Mouse (Mus musculus) kidney, embryonic 16.5 days (tissue): ENCODE data around the gene Col11a2. TPM values are rescaled to one million over a fixed set of nuclear protein-coding genes. Genes with fewer than 3 reads are reported as not detected.

ENCODE experiments used
- ATAC-seq: fragments of 200-750 bp; cut with Nextera tagmentation; 2 replicates; pipeline ENCODE4 v1.8.0; 2017; ENCODE audit warnings: moderate TSS enrichment; ENCODE audit not compliant: low FRiP score, low TSS enrichment
- H3K27ac ChIP-seq: fragments of 300-500 bp; sonication (generic); 2 replicates; pipeline ENCODE4 v1.5.1; 2014; ENCODE audit warnings: low read length
- H3K27me3 ChIP-seq: fragments of 300-500 bp; sonication (generic); 2 replicates; pipeline ENCODE4 v1.6.1; 2014; ENCODE audit warnings: low read length, control low read depth, mixed read lengths; ENCODE audit not compliant: insufficient read depth
- H3K36me3 ChIP-seq: fragments of 300-500 bp; sonication (generic); 2 replicates; pipeline ENCODE4 v1.6.1; 2014; ENCODE audit warnings: low read length, control low read depth, mixed read lengths; ENCODE audit not compliant: insufficient read depth
- H3K4me1 ChIP-seq: fragments of 300-500 bp; sonication (generic); 2 replicates; pipeline ENCODE4 v1.6.1; 2014; ENCODE audit warnings: low read length, control low read depth, mixed read lengths; ENCODE audit not compliant: insufficient read depth
- H3K4me2 ChIP-seq: fragments of 300-500 bp; sonication (generic); replicated peaks from 2 replicates; pipeline ENCODE4 v1.6.1; 2014; ENCODE audit warnings: low read depth, low read length
- H3K4me3 ChIP-seq: fragments of 300-500 bp; sonication (generic); 2 replicates; pipeline ENCODE4 v1.5.1; 2014; ENCODE audit warnings: mild to moderate bottlenecking, low read length
- H3K9ac ChIP-seq: fragments of 300-500 bp; sonication (generic); replicated peaks from 2 replicates; pipeline ENCODE4 v1.6.1; 2014; ENCODE audit warnings: low read length
- H3K9me3 ChIP-seq: fragments of 300-500 bp; sonication (generic); 2 replicates; pipeline ENCODE4 v1.6.1; 2016; ENCODE audit warnings: low read length, control low read depth
- WGBS: fragments of 180-500 bp; shearing (Covaris S2); extraction: QIAGEN DNeasy Blood & Tissue Kit; methylation state at CpG from one replicate; pipeline ENCODE4 v1.1.7; 2014; 5-methylcytosine and 5-hydroxymethylcytosine counted together
- polyA plus RNA-seq: library from polyadenylated mRNA; unstranded; fragments of >200 nt; fragmentation: Nextera tagmentation; extraction: Ambion mirVana; gene quantifications from 2 replicates; pipeline ENCODE4 v1.2.1, GENCODE M21; 2015

Col11a2 gene
- polyA plus RNA-seq, 1 experiment from 2014 or later, result 3.2 TPM

DNA sequence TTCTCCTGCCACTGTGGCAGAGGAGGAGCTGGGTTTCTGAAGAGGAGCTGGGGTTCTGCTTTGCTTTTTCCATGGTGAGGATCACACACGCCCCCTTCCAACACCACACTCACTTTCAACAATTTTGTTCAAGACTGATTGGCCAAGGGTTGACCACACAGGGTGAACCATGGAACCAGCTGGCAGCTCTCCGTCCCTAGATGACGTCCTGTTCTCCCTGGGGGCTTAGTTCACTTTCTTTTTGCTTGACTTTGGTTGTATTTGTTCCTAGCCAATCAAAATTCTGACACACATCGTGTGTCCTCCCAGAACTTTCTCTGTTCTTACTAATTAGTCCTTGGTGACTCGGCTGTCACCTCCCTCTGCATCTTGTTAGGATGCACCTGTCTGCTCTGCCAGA lies 58.0 kb downstream of the Col11a2 start:
- no peak overlapping the region for H3K9ac ChIP-seq
- no peaks in the 10 kb centered on the region for H3K27me3 ChIP-seq
- no peak for ATAC-seq
- WGBS, result 55% methylated on average over 5 of the region's 5 CpGs
- no peak overlapping the region for H3K4me2 ChIP-seq
- no peaks in the 10 kb centered on the region for H3K36me3 ChIP-seq
- H3K9me3 ChIP-seq, result 0 out of 2 replicates have a peak, but pooled peaks cover 4% of the 10 kb centered on the region
- no peak overlapping the region for H3K4me3 ChIP-seq
- H3K27ac ChIP-seq, result no peak overlapping the region
- peaks cover 8% of the 10 kb centered on the region for H3K4me1 ChIP-seq

DNA sequence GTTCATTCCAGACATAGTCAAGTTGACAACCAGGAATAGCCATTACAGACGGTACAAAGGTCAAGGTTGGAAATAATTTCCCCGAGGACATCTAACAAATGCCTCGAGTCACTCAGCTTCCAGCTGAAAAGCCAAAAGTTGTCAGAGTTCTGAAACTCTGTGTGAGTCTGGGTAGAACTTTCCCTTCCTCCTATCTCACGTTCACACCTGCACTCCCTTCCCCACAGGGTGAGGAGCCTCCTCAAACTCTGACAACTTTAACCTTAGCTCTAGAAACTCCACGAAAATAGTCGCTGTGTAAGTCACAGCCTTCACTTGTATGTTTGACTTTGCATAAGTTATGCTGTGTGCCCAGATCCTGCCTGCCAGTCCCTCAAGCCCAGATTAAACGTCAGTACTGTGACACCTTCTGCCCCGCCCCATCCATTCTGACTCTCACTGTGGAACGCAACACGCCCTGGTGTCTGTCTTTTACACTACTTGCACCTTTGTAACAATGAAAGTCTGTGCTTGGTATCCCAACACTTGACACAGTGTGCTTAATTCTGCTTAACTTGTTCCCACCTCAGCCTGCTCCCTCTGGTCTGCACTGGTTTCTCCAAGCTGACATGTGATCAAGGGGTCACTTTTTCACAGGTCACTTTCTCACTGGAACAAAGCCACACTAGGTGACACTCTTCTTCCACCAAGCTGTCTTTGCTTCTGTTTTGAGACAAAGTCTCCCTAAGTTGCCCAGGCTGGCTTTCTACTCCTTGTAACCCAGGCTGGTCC lies 59.7 kb downstream of the Col11a2 start:
- 0 out of 2 replicates have a peak, but pooled peaks have one; percentile 42 for ATAC-seq
- Histone ChIP-seq H3K36me3 (no peaks in the 10 kb centered on the region), H3K4me3 (no peak overlapping the region), H3K27ac (no peak overlapping the region), H3K4me1 (0 out of 2 replicates have a peak, but pooled peaks cover 3% of the 10 kb centered on the region), H3K9me3 (0 out of 2 replicates have a peak, but pooled peaks cover 4% of the 10 kb centered on the region), H3K4me2 (no peak overlapping the region), H3K27me3 (no peaks in the 10 kb centered on the region), H3K9ac (no peak overlapping the region)
- 44% methylated on average over 10 of the region's 10 CpGs for WGBS

DNA sequence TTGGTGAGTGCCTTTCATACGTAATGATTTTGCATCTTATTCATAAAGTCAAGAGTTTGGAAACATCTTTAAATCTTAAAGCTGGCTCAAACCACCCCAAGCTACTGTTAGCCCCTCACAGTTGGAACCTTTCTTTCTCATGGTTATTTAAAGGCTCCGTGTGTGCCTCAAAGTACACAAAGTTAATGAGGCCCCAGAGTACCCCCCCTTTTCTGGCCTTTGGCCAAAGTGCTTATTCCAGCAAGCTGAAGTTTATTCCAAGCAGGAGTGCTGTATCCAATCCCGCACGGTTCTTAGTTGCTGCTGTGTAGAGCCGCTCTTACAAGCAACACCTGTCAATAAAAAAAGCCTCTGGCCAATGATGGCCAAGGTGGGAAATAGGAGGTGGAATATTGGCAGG lies 60.3 kb downstream of the Col11a2 start:
- Histone ChIP-seq H3K27ac (no peak overlapping the region), H3K4me3 (no peak overlapping the region), H3K27me3 (no peaks in the 10 kb centered on the region), H3K4me1 (0 out of 2 replicates have a peak, but pooled peaks cover 3% of the 10 kb centered on the region), H3K4me2 (no peak overlapping the region), H3K36me3 (no peaks in the 10 kb centered on the region), H3K9me3 (no peaks in the 10 kb centered on the region), H3K9ac (no peak overlapping the region)
- 51% methylated on average over 5 of the region's 5 CpGs for WGBS
- no peak for ATAC-seq

DNA sequence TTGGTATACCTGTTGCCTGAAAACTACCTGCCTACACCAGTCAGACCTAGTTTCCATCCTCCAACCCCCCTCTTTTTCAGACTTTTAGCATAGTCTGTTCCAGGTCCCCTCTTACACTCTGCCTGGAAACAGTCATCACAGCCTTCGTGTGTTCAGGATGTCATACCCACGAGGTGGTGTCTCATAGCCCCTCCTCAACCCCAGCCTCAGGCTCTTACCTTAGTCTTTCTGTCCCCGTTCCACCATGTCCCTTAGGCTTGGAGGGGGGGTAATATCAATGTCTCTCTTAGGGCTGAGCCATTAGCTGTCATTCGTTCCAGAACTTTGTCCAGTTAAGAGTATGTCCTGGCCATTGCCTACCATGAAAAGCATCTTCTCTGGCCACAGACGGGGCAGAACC lies 61.9 kb downstream of the Col11a2 start:
- Histone ChIP-seq H3K4me3 (no peak overlapping the region), H3K27ac (no peak overlapping the region), H3K9me3 (peaks cover 2% of the 10 kb centered on the region; the same call in 1 of the 2 replicates), H3K4me1 (0 out of 2 replicates have a peak, but pooled peaks cover 3% of the 10 kb centered on the region), H3K27me3 (no peaks in the 10 kb centered on the region), H3K36me3 (no peaks in the 10 kb centered on the region), H3K4me2 (no peak overlapping the region), H3K9ac (no peak overlapping the region)
- WGBS, result 34% methylated on average over 5 of the region's 5 CpGs
- ATAC-seq, result 0 out of 2 replicates have a peak, but pooled peaks have one; percentile 42

DNA sequence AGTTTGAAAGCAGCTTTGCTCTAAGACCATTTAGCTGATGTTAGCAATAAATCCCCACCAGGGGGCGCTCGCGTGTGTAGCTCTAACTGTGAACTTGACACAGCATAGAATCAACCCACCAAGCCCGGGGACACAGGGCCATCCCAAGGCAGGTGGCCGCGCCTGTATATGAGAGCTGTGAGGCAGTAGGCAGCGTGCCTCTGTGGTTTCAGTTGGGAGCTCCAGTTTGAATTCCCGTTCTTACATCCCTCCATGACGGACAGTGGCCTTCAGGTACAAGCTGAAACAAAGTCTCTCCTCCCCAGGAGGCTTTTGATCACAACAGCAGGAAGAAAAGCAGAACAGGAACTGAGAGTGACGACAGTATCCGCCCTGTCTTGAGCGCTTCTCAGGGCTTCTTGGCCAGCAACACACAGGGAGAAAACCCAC lies 62.4 kb downstream of the Col11a2 start:
- Histone ChIP-seq H3K9me3 (peaks cover 2% of the 10 kb centered on the region; the same call in 1 of the 2 replicates), H3K36me3 (no peaks in the 10 kb centered on the region), H3K27ac (no peak overlapping the region), H3K4me1 (0 out of 2 replicates have a peak, but pooled peaks cover 3% of the 10 kb centered on the region), H3K27me3 (no peaks in the 10 kb centered on the region), H3K4me3 (peak overlapping the region; percentile 14; the same call in 1 of the 2 replicates), H3K4me2 (peak overlapping the region; percentile 48), H3K9ac (no peak overlapping the region; the same call in 1 of the 2 replicates)
- 4% methylated on average over 12 of the region's 12 CpGs for WGBS
- peak; percentile 87 for ATAC-seq

DNA sequence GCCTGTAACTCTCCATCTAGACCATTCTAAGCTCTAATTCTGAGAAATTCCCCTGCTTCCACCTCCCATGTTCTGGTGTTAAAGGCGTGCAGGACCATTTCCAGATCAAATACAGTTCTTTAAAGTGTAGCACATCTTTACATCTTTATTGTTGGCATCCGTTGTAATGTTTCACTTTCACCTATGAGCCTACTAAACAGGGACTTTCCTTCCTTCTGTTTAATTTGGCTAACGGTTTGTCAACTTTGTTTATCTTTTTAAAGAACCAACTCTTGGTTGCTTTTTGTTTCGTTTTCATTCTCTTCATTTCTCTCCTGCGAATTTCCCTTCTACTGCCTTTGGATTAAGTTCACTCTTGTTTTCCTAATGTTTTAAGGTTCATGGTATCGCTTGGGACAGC lies 63.6 kb downstream of the Col11a2 start:
- no peak overlapping the region for H3K27ac ChIP-seq
- H3K4me1 ChIP-seq, result 0 out of 2 replicates have a peak, but pooled peaks cover 3% of the 10 kb centered on the region
- no peak overlapping the region for H3K4me3 ChIP-seq
- H3K36me3 ChIP-seq, result no peaks in the 10 kb centered on the region
- H3K9me3 ChIP-seq, result peaks cover 2% of the 10 kb centered on the region; the same call in 1 of the 2 replicates
- no peak for ATAC-seq
- no peak overlapping the region for H3K4me2 ChIP-seq
- no peak overlapping the region for H3K9ac ChIP-seq
- 79% methylated on average over 6 of the region's 6 CpGs for WGBS
- no peaks in the 10 kb centered on the region for H3K27me3 ChIP-seq

DNA sequence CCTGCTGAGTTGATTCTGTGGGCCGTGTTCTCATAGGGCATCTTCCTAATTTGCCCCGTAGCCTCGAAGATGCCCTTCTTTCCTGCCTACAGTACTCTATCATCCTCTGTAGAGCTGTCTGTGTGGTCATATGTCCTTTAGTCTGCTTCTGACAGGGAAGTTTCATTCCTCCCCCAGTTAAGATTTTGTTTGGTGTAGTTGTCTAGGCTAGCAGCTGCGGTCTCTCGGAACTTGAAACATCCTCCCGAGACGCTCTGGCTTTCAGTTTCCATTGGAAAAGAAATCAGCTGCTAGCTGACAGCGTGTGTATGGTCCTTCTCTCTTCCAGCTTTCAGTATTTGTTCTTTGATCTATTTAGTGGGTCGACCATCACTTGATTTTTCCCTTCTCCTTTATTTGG lies 65.6 kb downstream of the Col11a2 start:
- Histone ChIP-seq H3K27me3 (no peaks in the 10 kb centered on the region), H3K9ac (no peak overlapping the region), H3K9me3 (peaks cover 2% of the 10 kb centered on the region; the same call in 1 of the 2 replicates), H3K4me3 (no peak overlapping the region), H3K27ac (no peak overlapping the region), H3K36me3 (peaks cover 7% of the 10 kb centered on the region; the same call in 1 of the 2 replicates), H3K4me2 (no peak overlapping the region), H3K4me1 (0 out of 2 replicates have a peak, but pooled peaks cover 3% of the 10 kb centered on the region)
- WGBS, result 80% methylated on average over 9 of the region's 9 CpGs
- ATAC-seq, result no peak

DNA sequence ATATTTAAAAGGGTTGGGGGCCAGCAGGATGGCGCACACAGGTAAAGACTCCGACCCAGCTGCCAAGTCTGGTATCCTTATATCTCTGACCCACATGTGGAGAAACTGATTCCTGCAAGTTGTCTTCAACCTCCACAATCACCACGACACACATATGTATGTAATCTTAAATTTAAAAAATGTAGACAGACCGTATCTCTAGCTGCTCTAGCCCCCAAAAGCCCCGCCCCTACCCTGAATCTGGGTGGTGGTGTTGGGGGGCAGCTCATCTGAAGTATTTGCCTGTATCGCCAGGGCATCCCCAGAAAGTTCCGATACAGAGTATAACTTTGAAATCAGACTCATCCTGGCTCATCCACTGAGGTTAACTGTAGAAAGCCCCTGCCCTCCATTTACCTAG lies 67.3 kb downstream of the Col11a2 start:
- no peaks in the 10 kb centered on the region for H3K27me3 ChIP-seq
- 0 out of 2 replicates have a peak, but pooled peaks cover 3% of the 10 kb centered on the region for H3K4me1 ChIP-seq
- ATAC-seq, result no peak
- WGBS, result 84% methylated on average over 7 of the region's 7 CpGs
- H3K27ac ChIP-seq, result no peak overlapping the region
- no peak overlapping the region for H3K4me3 ChIP-seq
- H3K36me3 ChIP-seq, result peaks cover 22% of the 10 kb centered on the region
- no peak overlapping the region for H3K4me2 ChIP-seq
- H3K9me3 ChIP-seq, result peaks cover 2% of the 10 kb centered on the region; the same call in 1 of the 2 replicates
- H3K9ac ChIP-seq, result no peak overlapping the region

DNA sequence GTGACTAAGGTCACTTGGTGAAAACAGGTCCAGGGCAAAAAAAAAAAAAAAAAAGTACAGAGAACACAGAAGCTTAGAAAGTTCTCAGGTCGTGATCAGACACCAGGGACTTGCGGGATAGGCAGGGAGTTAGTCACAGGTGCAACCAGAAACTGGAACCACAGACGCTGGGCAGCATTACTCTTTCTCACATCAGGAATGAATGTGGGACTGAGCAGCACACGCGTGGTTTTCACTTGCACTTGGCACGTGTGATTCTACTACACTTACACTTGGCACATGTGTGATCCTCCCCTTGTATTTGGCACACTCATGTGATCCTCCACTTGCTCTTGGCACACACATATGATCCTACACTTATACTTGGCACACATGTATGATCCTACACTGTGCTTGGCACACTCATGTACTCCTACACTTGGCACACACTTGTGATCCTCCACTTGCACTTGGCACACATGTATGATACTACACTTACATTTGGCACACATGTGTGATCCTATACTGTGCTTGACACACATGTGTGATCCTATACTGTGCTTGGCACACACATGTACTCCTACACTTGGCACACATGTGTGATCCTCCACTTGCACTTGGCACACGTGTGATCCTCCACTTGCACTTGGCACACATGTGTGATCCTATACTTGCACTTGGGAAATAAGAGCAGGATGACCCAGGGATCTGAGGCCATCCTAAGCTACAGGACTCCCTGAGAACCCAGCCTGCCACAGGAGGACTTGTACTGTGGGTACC lies 68.1 kb downstream of the Col11a2 start:
- H3K27me3 ChIP-seq, result no peaks in the 10 kb centered on the region
- WGBS, result 83% methylated on average over 7 of the region's 7 CpGs
- peaks cover 2% of the 10 kb centered on the region; the same call in 1 of the 2 replicates for H3K9me3 ChIP-seq

More for the DNA sequence above, 68.1 kb downstream of the Col11a2 start:
- H3K4me3 ChIP-seq, result no peak overlapping the region
- no peak for ATAC-seq
- H3K27ac ChIP-seq, result no peak overlapping the region
- H3K9ac ChIP-seq, result no peak overlapping the region
- H3K4me1 ChIP-seq, result no peaks in the 10 kb centered on the region; the same call in 1 of the 2 replicates
- peaks cover 28% of the 10 kb centered on the region for H3K36me3 ChIP-seq
- H3K4me2 ChIP-seq, result no peak overlapping the region
